Mouse (Mus musculus) bone marrow, adult 2 months (tissue): ENCODE measurements around the gene Myl7. TPM values are rescaled to one million over a fixed set of nuclear protein-coding genes. Genes with fewer than 3 reads are reported as not detected.

Source experiments
- H3K27ac ChIP-seq: fragments of 200-500 bp; 2 replicates; pipeline ENCODE4 v1.5.1; 2012; ENCODE audit warnings: low read depth, mild to moderate bottlenecking, control low read depth, inconsistent platforms, low read length; ENCODE audit not compliant: control insufficient read depth, poor library complexity, insufficient read depth
- H3K4me1 ChIP-seq: fragments of 200-500 bp; 2 replicates; pipeline ENCODE4 v1.6.1; 2011; ENCODE audit warnings: low read length; ENCODE audit not compliant: control insufficient read depth, insufficient read depth
- H3K4me3 ChIP-seq: fragments of 200-500 bp; replicated peaks from 2 replicates; pipeline ENCODE3; 2011; ENCODE audit warnings: mild to moderate bottlenecking, low read depth, low read length, control low read depth; ENCODE audit not compliant: control insufficient read depth
- CTCF ChIP-seq: fragments of 200-500 bp; IDR thresholded peaks from 2 replicates; pipeline ENCODE4 v1.5.1; 2011; ENCODE audit warnings: low read length, control low read depth; ENCODE audit not compliant: control insufficient read depth, insufficient read depth
- POLR2A ChIP-seq: fragments of 200-500 bp; IDR thresholded peaks from 2 replicates; pipeline ENCODE4 v1.6.1; 2011; ENCODE audit warnings: low read depth, mild to moderate bottlenecking, control low read depth, low read length, borderline replicate concordance; ENCODE audit not compliant: control insufficient read depth
- WGBS: fragments of 180-500 bp; shearing (Covaris S2); methylation state at CpG from one replicate; pipeline ENCODE4 v1.1.7; 2018; 5-methylcytosine and 5-hydroxymethylcytosine counted together
- polyA plus RNA-seq: library from polyadenylated mRNA; stranded (reverse); fragments of >200 nt; gene quantifications from 2 replicates; pipeline ENCODE4 v1.2.4, GENCODE M21; 2011; ENCODE audit warnings: low replicate concordance; ENCODE audit not compliant: missing spikeins, insufficient read depth, insufficient read length

Gene Myl7
- polyA plus RNA-seq, 1 experiment = not detected

DNA sequence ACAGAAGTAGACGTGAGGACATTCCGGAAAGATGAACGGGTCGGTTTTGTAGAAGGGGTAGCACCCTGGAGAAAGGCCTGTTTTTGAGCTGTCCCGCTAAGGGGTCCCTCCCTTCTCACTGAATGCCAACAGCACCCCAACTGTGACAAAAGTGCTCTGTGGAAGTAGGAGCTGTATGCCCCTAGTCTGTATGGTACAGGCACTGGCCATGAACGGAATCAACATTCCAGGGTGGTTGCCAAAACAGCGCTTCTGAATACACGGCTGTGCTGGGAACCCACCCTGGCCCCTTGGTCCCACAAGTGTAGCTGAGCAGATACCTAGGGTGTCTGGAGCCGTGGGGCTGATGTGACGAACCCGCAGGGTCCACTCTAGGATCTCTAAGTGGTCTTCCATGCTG is 25.9 kb downstream of the Myl7 start:
- TF ChIP-seq CTCF (no peak), POLR2A (no peak)
- H3K4me1 ChIP-seq = no peaks in the 10 kb centered on the region
- 91% methylated on average over 11 of the region's 11 CpGs for WGBS
- H3K27ac ChIP-seq = no peak overlapping the region
- no peak overlapping the region for H3K4me3 ChIP-seq

DNA sequence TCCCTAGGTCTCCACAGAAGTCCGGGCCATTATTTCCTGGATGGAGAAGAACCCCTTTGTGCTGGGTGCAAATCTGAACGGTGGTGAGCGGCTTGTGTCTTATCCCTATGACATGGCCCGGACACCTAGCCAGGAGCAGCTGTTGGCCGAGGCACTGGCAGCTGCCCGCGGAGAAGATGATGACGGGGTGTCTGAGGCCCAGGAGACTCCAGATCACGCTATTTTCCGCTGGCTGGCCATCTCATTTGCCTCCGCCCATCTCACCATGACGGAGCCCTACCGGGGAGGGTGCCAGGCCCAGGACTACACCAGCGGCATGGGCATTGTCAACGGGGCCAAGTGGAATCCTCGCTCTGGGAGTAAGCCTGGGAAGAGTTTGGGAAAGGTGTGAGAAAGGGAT is 28.5 kb downstream of the Myl7 start:
- TF ChIP-seq POLR2A = no peak
- TF ChIP-seq CTCF = no peak
- 93% methylated on average over 16 of the region's 16 CpGs for WGBS

DNA sequence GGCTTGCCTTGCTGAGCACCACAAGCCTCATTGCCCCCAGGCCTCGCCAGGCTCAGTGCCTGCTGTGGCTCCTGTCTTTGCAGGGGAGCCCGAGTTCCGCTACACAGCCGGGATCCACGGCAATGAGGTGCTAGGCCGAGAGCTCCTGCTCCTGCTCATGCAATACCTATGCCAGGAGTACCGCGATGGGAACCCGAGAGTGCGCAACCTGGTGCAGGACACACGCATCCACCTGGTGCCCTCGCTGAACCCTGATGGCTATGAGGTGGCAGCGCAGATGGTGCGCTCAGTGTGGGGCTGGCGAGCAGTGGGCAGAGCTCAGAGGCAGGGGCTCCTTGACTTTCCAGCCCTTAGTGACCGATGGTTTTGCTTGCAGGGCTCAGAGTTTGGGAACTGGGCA is 29.3 kb downstream of the Myl7 start:
- no peaks in the 10 kb centered on the region for H3K4me1 ChIP-seq
- no peak overlapping the region for H3K27ac ChIP-seq
- WGBS = 90% methylated on average over 16 of the region's 16 CpGs
- TF ChIP-seq CTCF (no peak), POLR2A (no peak)
- H3K4me3 ChIP-seq = no peak overlapping the region

More for the DNA sequence above, 28.5 kb downstream of the Myl7 start:
- H3K27ac ChIP-seq = no peak overlapping the region
- no peak overlapping the region for H3K4me3 ChIP-seq
- no peaks in the 10 kb centered on the region for H3K4me1 ChIP-seq

DNA sequence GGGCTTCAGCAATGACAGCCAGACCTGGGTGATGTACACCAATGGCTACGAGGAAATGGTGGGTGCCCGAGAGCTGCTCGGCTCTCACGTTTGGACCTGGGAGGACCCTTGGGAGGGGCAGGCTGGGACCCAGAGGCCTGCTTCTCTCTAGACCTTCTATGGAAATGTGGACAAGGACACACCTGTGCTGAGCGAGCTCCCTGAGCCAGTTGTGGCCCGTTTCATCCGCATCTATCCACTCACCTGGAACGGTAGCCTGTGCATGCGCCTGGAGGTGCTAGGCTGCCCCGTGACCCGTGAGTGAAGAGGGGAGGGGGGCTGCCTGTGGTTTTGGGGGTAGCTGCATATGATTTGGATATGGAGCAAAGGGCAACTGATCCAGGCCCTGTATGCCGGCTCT is 30.3 kb downstream of the Myl7 start:
- no peak for TF ChIP-seq CTCF
- WGBS = 87% methylated on average over 12 of the region's 12 CpGs
- Histone ChIP-seq H3K4me3 (no peak overlapping the region), H3K4me1 (no peaks in the 10 kb centered on the region), H3K27ac (no peak overlapping the region)

DNA sequence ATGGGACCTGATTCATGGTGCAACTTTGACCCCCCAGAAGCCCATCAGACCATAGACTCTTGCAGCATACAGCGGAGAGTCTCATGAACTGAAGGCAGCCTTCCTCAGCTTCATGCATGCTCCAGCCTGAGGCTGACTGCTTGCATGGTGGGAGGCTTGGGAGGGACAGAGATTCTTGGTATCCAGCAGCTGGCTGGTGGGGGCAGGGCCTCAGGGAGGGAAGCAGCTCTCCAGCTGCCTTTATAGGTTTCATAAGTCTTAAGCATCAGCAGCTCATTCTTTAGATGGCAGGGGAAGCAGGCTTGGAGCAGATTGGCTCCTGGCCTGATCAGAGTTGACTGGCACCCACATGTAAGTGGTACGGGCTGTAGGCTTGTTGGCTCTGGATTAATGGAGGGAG is 31.4 kb downstream of the Myl7 start:
- H3K4me3 ChIP-seq = no peak overlapping the region
- no peak overlapping the region for H3K27ac ChIP-seq
- WGBS = 85% methylated on average over 2 of the region's 2 CpGs
- TF ChIP-seq CTCF = no peak
- no peak for TF ChIP-seq POLR2A
- H3K4me1 ChIP-seq = no peaks in the 10 kb centered on the region

DNA sequence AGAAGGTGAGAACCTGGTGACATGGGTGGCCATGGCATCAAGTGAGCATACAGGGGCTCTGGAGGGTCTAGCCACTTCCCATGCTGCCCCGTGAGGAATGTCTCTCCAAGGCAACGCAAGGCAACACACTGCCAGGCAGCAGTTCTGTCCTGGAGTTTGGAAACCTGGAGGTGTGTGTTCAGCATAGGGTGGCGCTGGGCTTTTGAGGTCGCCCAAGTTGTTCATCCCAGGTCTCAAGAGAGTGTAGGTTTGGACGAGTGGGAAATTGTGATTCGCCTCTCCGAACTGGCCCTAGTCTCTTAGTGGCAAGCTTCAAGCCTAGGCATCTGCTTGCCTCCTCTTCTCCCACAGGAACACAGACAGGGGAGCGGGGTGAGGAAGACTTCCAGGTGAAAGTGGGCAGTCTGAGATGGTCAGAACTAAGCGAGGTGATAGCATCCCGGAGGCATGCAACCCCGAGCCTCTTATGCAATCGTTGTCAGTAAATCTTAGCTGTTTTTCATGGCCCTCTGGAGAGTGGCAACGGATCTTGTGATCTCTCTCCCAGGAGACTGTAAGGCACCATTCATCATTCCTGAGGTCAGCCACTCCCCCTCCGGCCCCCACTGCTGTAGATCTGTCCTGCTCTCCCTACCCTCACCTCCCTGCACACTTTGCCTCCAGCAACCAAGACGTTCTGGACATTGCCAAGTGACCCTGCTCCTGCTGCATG is 36.0 kb downstream of the Myl7 start:
- no peak overlapping the region for H3K27ac ChIP-seq
- no peaks in the 10 kb centered on the region for H3K4me1 ChIP-seq
- 35% methylated on average over 15 of the region's 15 CpGs for WGBS
- no peak overlapping the region for H3K4me3 ChIP-seq
- TF ChIP-seq CTCF = no peak
- TF ChIP-seq POLR2A = no peak

DNA sequence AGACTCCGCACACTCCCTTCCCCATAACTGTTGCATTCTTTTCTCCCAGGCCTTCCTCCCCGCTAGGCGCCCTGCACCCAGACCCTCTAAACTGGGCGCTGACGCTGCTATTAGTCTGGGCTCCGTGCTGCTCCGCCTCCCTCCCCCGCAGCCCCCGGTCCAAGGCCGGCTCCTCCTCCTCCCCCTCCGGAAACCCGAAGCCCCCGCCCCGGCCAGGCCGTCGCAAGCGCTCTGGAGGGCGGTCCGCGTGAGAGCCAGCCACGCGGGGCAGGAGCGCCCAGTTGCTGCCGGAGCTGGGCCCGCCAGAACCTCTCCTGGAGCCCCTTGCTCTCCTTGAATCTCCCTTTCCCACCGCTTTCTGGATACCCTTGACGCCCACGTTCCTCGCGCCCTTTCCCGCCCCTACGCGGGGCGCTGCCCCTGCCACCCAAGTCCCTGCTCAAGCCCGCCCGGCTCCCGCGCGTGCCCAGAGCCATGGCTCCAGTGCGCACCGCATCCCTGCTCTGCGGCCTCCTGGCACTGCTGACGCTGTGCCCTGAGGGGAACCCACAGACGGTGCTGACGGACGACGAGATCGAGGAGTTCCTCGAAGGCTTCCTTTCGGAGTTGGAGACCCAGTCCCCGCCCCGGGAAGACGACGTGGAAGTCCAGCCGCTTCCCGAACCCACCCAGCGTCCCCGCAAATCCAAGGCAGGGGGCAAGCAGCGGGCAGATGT is 36.7 kb downstream of the Myl7 start, which contains the start of gene Aebp1:
Aebp1 (plus strand) TSS at position 270 of the 716 bp plus-strand sequence.
- Histone ChIP-seq H3K4me1 (no peaks in the 10 kb centered on the region), H3K4me3 (no peak within 1 kb of the TSS), H3K27ac (no peak within 1 kb of the TSS)
- TF ChIP-seq POLR2A (no peak), CTCF (no peak)
- WGBS = 5% methylated on average over 59 of the region's 59 CpGs

DNA sequence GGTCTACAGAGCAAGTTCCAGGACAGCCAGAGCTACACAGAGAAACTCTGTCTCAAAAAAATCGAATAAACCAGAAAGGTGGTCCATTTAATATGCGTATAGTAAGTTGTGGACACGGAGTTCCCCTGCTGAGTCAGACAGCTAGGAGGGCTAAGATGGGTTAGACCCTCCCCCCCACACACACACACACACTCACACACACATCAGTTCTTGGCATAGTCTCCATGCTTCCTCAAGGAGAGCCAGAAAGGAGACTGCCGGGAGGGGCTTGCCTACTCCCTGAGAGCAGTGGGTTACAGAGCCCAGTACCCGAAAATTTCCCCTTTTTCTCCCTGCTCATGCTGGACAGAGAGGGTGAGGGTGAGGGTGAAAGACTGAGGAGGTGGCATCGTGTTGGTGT is 37.9 kb downstream of the Myl7 start:
- no peak for TF ChIP-seq POLR2A
- no peak for TF ChIP-seq CTCF
- 29% methylated on average over 6 of the region's 6 CpGs for WGBS
- Histone ChIP-seq H3K4me1 (no peaks in the 10 kb centered on the region), H3K4me3 (no peak overlapping the region), H3K27ac (no peak overlapping the region)

DNA sequence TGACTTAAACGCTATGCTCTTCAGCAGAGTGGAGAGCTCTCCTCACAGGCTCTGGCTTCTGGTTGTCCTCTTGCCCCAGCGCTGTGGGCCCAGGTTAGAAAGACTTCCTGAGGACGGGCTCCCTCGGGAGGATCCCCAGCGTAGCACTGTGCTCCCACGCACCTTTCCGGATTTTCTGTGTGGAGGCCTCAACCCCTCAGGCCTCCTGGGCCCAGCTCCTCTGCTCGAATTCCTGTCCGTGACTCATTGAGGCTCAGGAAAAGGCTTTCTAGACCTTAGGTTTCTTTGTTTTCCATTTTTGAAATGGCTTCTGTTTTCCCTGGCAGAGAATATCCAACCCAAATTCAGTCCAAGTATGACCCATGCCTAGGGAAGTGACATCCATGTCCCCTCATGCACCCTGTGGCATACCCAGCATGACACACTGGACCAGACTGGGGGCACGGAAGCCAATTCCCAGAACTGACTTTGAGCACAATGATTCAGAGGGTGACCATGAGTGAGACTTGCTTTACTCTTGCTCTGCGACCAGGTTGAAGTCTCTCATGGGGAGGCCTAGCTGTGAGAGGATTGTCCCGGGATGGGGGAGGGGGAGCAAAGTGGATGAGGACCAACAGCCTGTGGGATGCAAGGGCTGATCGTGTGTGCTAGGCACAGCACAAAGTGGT is 38.6 kb downstream of the Myl7 start:
- TF ChIP-seq POLR2A = no peak
- no peak for TF ChIP-seq CTCF
- Histone ChIP-seq H3K4me1 (no peaks in the 10 kb centered on the region), H3K27ac (no peak overlapping the region), H3K4me3 (no peak overlapping the region)
- WGBS = 81% methylated on average over 13 of the region's 13 CpGs
